Mouse (Mus musculus) mesoderm, embryonic 11.5 days (tissue): Measurements from ENCODE around the gene Nacc1.
A peak's percentile ranks its signal among the peaks of the same experiment; 100 is the strongest.
"Not testable (repeated sequence)": the region's sequence is repeated elsewhere in the genome, so short reads cannot be mapped to it uniquely, and the experiment has no call there.

ENCODE experiments used
- DNase-seq: peaks from one replicate; pipeline ENCODE4 v3.0.0-alpha.2; 2012; ENCODE audit warnings: low read depth, low spot score

The Nacc1 gene

DNA sequence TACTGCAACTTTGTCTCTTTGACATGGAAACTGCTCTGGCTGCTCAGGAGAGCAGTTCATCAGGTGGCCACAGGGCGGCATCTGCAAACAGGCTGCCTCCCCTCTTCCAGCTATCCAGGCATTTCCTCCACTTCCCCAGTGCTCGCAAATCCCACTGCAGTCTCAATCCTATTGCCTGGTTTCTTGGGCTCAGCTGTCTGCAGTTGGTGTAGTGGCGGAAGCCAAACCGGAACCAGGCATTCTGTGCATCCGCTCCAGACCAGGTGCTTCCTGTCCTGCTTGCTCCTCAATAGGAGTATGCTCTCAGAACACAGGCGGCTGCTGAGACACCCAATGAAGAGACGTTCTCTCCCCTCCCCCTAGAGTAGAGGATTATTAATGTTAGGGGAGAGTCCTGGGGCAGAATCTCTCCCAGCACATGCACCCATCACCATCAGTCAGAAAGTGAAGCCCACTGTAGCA is 12.2 kb upstream of the Nacc1 start:
- peak; percentile 60 for DNase-seq

GRCm38 (mm10) chr8:84698929-84699401 is 11.3 kb upstream of the Nacc1 start:
- DNase-seq = no peak

- no peak for DNase-seq
These were observed 10.6 kb upstream of the Nacc1 start for GRCm38 (mm10) chr8:84698288-84698687.

DNA sequence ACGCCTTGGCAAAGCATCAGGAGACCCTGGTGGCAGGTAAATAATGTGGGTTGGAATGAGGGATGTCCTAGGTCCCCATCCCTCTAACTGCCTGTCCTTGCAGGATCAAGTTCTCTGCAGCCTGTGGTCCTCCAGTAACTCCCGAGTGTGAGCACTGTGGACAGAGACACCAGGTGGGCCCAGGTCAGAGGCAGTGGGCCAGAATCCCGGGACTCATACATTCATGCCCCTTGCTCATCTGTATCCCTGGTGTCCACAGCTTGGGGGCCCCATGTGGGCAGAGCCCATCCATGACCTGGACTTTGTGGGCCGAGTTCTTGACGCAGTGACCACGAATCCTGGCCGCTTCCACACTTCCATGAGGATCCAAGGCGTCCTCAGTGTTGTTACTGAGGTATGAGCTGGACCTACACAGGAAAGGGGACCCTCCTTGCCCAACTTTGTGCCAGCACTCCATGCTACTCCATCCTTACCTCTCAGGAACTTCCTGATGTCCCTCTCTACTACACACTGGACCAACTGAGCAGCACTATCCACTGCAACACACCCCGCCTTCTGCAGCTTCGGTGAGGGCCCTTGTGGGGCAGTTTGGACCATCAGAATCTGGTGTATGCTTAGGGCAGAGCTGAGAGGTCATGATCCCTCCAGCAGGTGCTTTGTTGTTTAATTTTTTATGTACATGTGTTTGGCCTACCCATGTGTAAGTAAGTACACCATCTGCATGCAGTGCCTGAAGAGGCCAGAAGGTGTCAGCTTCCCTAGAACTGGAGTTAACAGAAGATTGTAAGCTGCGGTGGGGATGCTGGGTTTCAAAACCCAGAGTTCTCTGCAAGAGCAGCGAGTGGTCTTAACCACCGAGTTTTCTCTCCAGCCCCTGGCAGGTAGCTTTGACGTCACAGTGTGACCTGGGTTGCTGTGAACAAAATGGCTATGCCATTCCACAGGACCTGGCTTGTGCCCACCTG is 9.8 kb upstream of the Nacc1 start:
- no peak for DNase-seq

GRCm38 (mm10) chr8:84695140-84695539 is 7.5 kb upstream of the Nacc1 start:
- DNase-seq = no peak

DNA sequence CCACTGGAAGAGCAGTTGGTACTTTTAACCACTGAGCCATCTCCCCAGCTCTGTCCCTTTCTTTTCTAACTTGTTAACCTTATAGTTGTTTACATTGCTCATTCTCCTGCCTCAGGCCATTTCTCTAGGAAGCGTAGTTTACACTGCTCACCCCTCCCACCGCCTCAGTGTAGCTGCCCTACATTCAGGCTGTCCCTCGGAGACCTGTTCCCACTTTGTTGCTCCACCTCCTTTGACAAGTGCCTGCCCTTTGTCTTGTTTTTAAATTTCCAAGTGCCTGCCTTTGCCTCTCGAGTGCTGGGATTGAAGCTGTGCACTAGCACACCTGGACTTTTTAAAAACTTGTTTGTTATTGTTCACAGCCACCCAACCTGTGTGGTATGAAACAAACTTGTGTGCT is 5.7 kb upstream of the Nacc1 start:
- DNase-seq = no peak

DNA sequence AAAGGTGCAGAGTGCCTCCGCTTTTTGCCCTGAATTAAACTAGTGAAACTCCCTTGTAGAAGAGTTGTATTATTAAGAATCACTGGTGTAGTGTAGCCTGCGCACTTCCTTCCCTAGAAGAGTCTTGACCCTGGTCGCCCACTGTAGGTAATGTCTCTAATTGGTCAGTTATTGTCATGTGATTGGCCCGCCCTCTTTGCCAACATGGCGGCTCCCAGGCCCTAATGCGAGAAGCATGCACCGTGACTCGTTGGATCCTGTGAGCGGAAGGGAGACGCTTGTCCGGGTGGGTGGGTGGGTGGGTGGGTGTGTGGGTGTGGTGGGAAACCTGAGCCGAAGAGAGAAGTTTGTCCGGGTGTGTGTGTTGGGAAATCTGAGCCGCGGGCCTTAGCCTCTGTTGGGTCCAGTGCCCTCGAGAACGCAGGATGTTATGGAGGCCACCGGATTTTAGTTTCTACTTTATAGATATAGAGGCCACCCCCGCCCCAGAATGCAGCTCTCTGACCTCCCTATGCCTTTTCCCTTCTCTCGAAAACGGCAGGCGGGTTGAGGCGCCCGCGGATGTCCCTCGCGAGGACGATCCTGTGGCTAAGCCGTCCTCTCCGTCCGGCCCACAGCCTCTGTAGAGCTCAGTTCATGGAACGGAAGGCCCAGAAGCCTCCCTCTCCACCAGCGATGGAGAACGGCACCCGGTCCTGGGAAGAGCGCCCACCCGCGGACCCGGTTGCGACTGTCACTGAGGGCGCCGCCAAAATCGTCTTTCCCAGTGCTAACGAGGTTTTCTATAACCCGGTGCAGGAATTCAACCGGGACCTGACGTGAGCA is 1.6 kb upstream of the Nacc1 start:
- DNase-seq = peak; percentile 87

DNA sequence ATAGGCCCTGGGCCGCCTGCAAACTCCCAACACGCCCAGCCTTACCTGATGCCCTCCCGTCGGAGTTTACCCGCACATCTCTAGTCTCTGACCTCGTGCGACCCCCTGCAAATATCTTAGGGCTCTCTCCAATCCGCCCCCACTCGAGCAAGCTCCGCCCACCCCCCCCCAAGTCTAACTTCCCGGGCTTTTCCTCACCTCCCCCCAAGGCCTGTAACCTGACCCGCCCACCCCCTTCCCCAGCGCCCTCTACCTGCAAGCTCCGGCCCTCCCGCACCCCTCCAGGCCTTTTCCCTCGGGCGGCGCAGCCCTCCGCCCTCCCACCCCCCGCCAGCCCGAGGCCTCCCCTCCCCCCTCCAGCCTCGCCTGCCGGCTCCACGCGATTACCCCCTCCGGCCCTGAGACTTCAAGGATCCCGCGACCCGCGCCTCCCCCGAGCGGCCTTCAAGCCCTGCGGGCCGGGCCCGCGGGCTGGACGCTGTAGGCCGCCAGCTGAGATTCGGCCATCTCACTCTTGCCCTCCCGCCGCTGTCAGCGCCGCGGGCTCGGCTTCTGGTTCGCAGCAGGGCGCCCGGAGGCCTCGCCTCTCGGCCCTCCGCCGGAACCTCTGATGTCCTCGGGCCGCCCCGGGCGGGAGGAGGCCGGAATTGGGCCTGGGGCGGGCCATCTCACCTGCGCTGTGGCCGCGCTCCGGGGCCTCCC is 508 bp downstream of the Nacc1 start:
- peak; percentile 63 for DNase-seq

DNA sequence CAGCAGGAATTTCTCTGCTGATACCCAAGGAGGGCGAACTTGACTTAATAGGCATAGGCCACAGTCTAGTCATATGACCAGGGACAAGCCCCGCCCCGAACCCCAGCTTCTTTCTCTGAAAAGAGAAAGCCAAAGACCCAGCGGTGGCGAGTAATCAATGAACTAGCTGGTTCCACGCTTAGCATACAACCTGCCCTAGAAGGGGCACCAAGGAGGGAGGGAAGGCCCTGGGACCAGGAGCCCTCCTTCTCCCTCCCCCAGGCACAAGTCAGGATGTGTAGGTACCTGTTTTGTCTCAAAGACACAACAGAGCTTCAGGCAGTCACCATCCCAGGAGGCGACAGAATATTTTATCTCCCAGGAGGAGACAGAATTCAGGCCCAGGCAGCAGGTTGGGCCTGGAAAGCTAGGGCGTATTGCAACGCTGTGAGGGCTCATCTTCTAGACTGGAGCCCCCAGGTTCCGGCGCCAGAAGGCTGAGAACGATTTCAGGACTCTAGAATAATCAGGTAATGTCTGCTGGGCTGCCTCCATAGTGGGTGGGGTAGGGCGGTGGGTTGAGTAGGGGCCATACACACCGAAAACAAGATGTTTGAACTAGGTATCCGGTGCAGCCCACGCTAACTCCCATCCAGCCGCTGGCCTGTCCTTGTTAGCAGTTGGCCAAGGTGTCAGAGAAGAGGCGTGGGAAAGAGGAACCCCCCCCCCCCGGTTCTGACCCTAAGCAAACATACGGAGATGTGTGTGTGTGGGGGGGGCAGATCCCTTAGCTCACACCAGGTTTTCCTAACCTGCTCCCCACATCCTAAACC is 1.3 kb downstream of the Nacc1 start, which contains the start of gene Trmt1:
TSS of gene Trmt1 (plus strand) at position 117 of the 812 bp plus-strand sequence.
- peak; percentile 23 for DNase-seq

- no peak for DNase-seq
These were observed 3.1 kb downstream of the Nacc1 start for GRCm38 (mm10) chr8:84684537-84684936.

GRCm38 (mm10) chr8:84682257-84682656 is 5.4 kb downstream of the Nacc1 start:
- no peak for DNase-seq

- DNase-seq = no peak
These were observed 6.2 kb downstream of the Nacc1 start for GRCm38 (mm10) chr8:84681476-84681875.

GRCm38 (mm10) chr8:84677305-84677704 is 10.4 kb downstream of the Nacc1 start:
- no peak for DNase-seq

- not testable (repeated sequence) for DNase-seq
These were observed 17.2 kb downstream of the Nacc1 start for GRCm38 (mm10) chr8:84670295-84671006.

GRCm38 (mm10) chr8:84668731-84669485 is 18.8 kb downstream of the Nacc1 start:
- no peak for DNase-seq

GRCm38 (mm10) chr8:84668081-84668480 is 19.6 kb downstream of the Nacc1 start:
- DNase-seq = no peak

DNA sequence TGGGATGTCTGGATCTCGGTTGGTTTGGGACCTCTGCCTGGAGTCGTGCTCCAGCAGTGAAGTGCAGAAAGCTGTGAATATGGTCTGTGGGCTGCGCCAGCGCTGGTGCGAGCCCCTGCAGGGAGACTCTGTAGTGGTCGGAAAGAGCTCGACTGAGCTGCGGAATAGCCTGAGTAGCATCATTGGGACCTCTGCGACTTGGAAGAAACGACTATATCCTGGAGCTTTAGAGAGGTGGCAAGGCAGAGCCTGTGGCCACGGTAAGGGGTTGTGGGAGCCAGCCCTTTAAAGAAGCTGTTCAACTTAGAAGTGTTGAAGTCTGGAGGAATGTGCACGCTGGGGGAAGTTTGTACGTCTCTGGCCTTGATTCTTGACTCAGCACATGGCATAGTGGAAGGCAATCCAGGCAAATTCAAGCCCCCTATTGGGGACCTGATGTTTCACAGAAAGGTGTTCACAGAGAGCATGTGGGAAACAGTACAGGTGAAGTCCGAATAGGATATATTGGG is 22.2 kb downstream of the Nacc1 start:
- no peak for DNase-seq

DNA sequence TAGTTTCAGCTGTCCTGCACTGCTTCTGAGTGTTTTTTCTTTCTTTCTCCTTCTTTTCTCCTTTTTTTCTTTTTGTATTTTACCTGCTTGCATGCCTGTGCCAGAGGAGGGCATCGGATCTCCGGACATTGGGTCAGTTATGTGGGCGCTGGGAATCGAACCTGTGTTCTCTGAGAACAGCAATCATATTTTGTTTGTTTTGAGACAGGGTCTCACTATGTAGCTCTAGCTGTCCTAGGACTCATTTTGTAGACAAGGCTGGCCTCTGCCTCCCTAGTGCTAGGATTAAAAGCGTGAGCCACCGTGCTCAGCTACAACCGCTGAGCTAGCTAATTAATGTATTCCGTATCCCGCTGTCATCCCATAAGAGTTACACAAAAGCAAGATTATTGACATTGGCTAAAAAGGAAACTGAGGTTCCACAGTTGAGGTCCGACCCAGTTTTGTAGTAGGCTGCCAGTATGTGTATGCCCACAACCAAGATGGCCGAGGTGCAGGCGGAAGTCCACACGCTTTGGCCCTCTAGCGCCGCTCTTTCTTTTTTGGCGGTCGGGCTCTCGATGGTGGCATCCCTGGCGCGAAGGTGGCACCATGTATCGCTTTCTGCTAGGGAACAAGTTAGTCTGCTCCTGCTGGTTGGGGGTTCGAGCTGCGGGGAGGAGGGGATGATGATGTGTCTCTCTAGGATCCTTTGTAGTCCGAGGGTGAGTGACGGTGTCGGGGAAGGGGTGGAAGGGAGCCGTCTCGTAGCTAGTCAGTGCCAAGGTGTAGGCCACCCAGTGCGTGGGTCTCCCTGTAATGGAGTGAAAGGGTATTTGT is 22.9 kb downstream of the Nacc1 start:
- peak; percentile 69 for DNase-seq
